Mouse (Mus musculus) spleen, adult 12 weeks (tissue): ENCODE data around the gene Disp2.
A peak's percentile ranks its signal among the peaks of the same experiment; 100 is the strongest.

Experiments used
- DNase-seq: peaks from one replicate; pipeline ENCODE4 v3.0.0; 2022; ENCODE audit warnings: low spot score

The Disp2 gene

DNA sequence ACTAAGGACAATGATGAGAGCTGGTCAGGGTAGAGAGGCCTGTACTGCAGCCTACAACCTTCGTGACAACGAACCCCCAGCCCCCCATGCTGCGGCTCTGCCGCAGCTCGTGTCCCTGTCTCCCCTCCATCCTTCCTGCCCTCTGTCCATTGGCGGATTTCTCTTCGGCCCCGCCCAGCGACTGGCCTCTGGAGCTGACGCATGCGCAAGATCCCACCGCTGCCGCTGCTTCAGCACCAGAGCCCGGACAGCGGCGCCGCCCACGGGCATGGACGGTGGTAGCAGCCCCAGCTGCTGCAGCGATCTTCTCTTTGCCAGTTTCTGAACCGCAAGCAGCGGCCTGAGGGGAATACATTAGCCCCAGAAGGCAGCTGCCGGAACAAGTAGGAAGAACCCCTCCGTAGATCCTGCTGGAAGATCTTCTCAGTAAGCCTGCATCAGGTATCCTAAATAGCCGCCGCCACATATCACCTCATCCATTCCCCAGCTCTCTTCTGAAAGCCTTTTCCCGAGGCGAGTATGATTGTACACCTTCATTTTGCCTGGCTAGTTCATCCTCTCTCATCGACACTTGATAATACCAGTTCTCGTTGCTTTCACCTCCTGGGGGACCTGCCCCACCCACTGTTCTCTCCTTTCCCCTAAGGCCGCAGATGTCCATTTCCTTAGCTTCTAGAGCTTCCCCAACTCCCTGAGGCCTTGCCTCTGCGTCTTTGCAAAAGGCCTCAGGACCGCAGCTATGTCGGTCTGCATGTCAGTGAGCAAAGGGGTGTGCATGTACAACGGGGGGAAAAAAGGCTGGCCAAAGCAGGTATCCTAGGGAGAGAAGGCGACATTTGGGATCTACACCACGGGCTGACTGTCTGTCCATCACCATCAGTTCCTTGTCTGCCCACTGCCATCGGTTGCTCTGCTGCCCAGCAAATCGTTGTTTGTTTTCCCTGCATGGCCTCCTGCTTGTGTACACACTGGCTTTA is at the start of gene Disp2:
Disp2 (plus strand) TSS at position 216 of the 977 bp plus-strand sequence.
- DNase-seq = peak; percentile 66

DNA sequence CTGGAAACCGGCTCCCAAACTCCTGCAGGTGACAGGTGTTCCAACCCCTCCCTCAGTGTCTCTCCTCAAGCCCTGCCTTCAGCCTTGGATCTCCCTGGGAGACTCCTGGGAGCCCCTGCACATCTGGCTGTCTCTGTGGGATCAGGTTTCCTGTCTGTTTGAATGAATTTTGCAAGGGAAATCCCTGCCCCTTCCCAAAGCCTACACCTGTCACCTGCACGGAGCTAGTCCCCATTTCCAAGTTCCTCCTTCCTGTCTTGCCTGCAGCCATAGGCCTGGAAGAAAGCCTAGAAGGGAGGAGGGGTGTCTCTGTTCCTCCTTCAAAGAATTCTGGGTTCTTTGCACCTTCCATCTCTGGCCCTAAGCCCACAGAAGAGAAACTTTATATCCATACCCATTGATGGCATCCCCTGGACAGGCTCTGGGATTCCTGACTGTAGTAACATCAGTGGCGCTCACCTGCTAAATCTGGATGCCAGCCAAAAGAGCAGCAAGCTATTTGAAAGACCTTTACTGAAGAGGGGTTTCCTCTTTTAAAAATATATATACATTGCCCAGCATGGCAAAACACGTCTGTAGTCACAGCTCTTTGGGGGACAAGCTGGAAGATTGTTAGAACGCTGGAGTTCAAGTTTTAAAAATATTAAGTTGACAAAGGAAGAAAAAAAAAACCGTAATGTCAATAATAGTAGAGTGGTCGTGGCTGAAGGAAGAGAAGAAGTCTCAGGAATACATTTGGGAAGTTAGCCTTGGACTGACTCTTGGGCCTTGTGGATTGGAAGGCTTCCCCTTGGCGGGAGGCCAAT is 49.5 kb upstream of the Disp2 start:
- no peak for DNase-seq

DNA sequence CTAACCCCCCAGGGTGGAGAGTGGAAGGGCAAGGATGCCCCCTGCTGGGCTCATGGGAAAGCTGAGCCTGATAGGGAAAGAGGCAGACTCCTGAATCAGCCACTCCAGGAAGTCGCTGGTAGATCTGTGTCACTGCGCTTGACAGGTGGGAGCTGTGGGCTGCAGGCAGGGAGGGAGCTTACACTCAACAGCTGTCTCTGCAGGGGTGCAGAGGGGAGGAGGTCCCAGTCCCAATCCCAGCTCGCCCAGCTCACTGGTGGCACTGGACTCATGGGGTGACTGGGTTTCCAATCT is 49.0 kb upstream of the Disp2 start:
- no peak for DNase-seq

DNA sequence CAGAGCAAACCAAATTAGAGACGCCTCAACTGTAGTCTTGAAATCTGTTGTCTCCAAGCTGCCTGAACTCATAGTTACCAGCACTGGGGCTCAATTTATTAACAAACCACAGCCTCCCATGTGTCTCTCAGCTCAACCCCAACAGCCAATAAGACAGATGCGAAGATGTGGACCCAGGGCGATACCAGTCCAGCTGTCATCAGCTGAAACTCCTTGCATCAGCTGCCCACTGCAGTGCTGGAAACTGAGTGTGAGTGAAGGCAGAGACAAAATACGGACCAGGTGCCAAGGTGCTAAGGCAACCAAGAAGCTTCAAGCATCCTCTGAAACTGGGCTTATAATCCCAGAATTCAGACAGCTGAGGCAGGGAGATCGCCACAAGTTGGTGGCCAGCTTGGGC is 47.5 kb upstream of the Disp2 start:
- no peak for DNase-seq

DNA sequence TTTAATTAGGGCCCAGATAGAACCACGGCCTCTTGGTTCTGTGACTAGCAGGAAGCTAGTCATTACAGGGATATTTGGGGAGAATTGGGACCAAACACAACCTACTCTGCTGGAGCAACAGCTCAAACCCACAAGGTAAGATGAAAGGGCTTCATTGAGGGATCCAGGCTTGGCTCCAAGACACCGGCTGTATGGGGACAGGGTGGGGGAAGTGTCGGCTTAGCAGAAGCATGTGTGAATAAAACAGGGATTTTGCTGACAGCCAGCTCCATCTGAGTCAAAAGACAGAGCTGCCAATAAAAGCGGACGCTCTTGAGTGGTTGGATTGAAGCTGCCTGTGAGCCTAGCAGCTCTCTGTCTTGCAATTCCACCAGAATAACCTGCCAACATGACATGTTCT is 46.2 kb upstream of the Disp2 start:
- no peak for DNase-seq

DNA sequence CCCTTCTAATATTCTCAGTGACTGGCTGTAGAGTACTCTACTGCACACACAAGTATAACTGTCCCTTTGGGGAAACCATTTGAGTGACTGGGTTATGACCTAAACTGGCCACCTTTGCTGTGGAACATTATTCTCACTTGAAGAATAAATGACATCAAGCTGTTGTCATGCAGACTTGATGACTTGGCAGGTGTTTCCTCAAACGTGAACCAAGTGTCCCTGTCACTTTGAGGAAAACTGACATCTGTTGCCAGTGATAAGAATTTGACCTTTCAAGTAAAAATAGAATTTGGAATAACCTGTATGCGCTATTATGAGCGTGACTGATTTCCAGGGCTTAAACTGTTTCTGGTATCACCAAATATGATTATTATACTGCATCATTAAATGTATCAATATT is 39.2 kb upstream of the Disp2 start:
- DNase-seq = no peak

DNA sequence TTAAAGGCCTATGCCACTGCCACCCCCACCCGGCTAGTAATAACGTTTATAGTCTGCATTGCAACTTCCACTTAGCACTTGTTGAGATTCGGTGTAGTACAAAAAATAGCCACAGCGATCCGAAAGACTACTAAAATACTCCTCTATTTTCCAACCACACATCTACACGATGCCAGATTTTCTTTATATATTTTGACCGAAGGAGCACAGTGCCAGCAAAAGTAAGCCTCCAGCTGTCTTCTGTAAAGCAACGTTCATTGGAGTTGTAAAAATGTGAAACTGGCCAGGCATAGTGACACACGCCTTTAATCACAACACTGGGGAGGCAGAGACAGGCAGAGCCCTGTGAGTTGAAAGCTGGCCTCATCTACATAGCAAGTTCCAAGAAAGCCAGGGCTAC is 38.3 kb upstream of the Disp2 start:
- no peak for DNase-seq

DNA sequence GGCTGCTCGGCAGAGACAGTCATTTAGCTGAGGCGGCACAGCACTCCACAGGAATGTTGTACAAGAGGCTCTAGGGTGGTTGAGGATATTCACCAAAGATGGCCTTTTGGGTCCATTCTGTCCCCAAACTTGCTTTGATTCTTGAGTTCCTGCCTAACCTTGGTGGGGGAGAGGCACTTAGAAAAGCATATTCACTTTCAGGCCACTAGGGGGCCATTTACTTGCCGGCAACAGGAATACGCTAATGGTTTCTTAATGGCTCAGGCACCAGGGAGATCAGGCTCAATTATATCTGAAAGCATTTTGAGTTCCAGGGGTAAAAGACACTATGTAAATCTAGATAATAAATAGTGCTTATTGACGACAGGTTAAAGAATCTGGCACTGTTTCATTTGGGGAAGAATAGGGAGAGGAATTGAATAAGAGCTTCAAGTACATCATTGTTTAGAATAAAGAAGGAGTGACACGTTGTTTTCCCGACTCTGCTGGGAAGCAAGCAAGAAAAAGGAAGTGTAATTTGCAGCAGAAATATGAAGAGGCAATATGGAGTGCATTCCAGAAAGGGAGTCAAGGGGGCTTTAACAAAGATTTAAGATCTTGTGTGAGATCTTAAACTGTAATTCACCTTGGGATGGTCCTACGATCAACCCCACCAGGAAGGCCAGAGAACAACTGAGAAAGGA is 36.1 kb upstream of the Disp2 start:
- DNase-seq = no peak

DNA sequence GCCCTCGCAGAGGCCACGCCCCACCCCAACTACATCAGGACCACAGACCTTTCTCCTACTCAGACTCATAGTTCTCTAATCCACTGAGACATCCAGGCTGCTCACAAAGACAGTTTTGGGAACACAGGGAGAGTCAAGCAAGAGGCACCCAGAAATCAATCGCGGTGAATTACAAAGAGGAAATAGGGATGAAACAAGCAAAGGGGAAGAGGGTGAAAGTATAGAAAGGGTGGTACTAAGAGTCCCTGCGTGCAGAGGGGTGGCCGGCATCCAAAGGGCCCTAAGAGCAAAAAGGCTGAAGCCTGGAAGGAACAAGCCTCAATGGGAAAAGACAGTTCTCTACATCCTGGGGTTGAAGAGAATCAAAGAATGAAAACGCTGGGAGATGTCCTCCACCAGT is 34.9 kb upstream of the Disp2 start:
- no peak for DNase-seq

DNA sequence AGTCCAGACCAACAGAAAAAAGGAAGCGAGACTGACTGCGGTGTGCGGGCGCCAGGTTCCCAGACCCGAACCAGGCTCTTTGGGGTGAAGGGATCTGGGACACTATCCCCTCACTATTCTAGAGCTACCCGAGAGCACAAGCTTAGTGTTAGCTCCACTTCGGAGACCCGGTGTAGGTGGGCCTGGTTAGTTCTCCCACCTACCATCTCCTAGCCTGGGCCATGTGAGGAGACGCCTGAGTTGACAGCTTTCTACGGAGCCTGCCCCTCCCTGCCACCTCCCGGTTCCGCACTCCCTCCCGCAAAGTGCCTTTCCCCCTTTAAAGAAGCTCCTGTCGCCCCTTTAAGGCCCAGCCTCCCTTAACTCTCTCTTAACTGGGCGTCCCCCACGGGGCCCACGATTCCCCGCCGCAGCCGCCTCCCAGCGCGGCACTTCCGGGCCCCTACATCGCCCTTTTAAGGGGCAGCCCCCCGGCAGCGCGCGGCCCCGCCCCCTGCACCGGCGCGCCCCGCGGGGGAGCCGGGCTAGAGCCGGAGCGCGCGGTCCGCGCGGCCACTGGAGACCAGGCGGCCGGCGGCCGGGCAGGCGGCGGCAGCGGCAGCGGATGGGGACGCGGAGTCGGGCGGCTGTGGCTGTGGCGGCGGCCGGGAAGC is 34.2 kb upstream of the Disp2 start, which contains the start of gene Inafm2:
Inafm2 (plus strand) TSS at position 527 of the 653 bp plus-strand sequence.
- peak; percentile 77 for DNase-seq

DNA sequence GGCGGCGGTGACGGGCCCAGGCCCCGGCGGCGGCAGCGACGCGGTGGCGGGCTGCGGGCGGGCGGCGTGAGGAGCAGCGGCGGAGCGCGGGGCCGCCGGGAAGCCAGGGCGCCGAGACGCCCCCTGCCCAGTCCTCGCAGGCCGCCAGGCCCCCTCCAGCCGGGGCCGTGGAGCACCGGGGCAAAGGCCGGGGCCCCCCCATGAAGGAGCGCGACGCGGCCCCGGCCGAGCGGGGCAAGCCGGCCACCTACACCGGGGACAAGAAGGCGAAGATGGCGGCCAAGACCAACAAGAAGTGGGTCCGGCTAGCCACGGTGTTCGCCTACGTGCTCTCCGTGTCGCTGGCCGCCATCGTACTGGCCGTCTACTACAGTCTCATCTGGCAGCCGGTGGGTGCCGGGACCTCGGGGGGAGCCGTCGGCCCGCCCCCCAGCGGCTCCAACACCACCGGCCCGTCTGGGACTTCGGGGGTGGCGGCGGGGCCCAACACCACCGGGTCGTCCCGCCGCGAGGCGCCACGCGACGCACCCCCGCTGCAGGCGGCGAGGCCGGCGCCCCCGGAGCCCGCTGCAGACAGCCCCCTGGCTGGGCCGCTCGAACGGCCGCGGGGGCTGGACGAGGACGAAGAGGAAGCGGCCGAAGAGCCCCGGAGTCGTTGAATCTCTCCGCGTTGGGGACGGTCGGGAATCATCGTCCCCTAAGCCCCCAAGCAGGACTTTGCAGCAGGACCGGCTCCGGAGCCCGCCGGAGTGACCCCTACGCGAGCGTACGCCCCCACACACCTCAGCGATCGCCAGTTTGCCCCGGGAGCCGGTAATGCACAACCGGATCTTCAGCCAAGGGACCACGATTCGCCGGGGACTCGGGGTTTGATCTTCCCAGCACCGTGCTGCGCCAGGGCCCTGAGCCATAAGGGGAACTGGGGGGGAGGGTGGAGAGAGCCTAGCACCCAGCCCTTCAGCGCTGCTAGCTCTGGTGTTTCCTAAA is 33.3 kb upstream of the Disp2 start:
- DNase-seq = no peak

DNA sequence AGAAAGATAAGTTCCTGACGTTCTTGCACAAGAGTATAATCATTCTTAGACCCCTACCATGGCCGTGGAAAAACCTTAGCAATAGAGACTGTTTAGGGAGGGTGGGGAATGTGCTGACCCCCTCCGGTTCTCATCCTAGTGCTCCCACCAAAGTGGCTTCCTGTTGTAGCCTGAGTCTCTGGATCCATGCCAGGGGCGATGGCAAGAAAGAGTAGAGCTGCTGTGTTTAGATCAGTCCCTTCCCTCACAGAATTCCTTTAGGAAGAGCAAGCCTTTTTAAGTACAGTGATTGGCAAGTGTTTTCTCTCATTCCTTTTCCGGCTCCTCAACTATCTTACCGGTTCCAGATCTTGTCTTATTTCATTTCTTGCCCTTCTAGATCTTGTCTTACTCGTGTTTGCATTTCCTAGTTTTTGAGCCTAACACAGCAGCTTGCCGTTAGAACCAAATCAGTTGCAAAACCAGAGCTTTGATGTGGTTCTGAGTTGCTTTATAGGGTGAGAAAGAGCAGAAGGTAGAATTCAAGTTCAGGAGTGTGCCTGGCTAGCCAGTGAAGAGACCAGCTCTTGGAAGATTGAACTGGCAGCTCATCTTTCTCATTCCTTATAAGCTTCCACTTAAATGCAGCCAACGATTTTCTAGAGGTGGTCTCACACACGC is 32.1 kb upstream of the Disp2 start:
- no peak for DNase-seq

DNA sequence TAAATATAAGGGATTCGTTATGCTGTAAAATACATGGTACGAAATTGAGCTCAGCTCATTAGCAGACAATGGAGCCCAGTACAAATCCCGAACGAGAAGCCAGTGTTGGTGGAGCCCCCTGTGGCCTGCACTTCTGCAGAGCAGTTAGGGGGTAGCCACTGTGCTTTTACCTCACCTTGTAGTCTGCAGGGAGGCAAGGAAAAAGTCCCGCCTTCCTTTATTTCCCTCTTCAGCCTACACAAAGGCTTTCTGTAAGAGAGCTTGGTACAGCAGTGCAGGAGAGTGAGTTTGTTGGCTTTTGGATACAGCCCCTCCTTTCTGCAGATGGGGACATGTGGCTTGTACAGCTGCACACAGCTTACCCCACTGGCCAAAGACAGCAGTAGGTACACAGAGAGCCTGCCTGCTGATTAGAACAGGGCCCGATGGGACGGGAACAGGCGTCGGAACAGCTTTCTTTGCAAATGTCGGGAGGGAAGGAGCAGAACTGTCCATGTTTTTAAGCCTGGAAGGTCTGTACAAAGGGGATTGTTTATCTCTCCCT is 30.1 kb upstream of the Disp2 start:
- DNase-seq = no peak

DNA sequence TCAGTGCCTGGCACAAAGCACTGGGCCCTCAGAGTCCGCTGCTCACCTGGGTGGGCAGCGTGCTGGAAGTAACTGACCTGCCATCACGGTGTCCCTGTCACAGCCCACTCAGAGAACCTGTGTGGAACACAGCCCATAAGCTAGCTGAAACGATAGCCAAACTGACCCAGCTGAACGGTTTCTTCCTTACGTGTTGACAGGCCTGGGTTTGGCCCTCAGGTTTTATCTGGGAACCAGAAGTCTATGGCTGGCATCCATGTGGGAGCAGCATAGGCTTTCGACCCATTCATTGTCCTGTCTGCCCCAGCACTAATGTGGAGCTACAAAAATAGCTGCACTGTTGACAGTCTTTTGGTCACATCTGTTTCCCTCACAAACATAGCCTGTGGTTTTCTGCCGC is 29.0 kb upstream of the Disp2 start:
- no peak for DNase-seq

DNA sequence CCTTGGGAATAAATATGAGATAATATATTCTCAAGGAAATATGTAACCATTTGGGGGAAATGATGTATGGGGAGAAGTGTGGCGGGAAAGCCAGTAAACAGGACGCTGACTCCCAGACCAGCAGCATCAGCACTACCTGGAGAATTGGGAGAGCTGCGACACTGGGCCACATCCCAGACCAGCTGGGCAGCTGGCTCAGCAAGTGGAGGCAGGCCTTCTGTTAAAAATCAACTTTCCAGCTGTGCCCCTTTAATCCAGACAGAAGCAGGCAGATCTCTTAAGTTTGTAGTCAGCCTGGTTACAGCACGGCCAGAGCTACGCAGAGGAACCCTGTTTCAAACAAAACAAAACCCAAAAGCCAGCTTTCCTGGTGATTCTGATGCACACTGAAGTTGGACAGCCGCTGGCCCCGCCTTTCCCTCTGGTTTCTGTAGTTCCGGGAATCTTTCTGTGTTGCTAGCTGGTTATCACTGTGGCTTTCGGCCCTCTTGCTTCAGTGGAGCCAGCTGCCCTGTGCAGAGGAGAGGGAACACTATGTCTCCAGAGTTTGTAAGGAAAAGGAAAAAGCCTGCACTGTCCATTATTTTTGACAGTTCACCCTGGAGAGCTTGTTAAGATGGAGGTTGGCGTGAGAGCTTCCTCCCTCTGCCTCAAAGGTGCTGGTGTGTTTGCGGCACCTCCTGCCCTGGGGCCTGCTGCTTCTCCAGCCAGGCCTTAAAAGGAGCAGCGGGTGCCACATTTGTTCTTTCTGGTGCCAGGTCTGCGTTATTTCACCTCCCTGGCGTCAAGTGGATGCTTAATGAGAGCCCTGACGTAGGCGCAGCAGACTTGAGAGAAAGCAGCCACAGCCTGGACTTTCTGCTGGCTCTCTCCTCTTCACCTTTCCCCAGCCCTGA is 27.4 kb upstream of the Disp2 start:
- DNase-seq = no peak

DNA sequence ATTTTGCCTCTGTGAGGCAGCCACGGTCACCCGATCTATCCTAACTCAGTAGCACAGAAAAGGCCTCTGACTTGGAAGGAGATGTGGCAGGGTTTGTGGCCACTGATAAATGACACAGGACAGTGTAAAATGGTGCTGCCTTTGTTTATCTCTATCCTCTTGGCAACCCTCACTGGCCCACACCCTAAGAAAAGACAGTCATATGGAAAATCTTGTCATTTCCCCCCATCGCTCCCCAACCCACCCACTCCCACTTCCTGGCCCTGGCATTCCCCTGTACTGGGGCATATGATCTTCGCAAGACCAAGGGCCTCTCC is 26.8 kb upstream of the Disp2 start:
- DNase-seq = no peak

DNA sequence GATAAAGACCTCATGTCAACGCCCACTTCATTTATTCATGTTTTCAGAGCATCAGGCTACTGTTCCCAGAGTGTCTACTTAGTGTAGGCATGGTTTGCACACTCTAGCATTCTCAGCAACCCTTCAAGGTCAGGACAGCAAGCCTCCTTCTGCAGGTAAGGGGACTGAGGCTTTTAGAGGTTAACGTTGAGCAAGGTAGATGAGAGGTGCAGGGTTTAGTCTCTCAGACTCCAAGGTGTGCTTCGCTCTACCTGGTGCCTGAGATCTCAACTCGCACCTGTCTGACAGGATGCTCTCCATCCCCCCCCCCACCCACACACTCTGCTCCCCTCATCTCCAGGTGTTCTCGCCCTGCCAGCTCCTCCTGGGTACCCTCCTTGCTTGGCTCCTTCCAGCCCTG is 25.4 kb upstream of the Disp2 start:
- no peak for DNase-seq

DNA sequence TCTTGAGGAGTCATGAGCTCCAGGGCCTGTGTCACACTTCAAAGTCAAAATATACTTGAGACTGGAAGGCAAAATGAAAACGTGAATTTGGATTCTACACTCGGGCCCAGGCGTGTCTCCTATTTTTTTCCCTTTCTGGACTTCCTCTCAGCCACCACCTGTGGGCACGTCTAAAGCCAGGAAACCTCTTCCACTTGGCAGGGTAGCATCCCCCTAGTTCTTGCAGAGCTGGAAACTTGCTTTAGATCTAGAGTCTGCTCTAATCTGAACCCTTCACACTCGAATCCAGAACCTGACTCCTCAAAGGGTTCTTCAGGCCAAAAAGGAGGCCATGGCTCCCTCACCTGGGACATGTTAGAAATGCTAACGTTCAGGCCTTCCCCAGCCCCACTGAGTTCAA is 24.1 kb upstream of the Disp2 start:
- no peak for DNase-seq

DNA sequence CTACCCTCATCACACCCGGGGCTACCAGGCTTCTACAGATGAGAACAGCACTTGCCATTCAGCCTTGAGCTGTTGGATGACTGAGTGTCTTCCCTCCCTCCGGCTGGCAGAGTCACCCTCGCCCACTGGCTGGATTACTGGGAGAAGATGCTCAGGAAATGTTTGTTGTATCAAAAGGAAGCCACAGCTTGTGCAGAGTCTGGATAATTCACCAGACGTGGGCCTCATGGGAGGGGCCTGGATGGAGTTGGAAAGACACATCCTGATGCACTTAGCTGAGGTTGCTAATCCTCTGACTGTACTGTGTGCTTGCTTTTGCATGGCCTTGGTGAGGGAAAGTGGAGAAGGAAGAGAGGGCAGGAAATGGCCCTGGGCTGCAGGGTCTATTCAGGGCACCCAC is 23.4 kb upstream of the Disp2 start:
- DNase-seq = no peak
